Comparison of ENCODE assay signal across 8 mouse cellular contexts in the genomic region with DNA sequence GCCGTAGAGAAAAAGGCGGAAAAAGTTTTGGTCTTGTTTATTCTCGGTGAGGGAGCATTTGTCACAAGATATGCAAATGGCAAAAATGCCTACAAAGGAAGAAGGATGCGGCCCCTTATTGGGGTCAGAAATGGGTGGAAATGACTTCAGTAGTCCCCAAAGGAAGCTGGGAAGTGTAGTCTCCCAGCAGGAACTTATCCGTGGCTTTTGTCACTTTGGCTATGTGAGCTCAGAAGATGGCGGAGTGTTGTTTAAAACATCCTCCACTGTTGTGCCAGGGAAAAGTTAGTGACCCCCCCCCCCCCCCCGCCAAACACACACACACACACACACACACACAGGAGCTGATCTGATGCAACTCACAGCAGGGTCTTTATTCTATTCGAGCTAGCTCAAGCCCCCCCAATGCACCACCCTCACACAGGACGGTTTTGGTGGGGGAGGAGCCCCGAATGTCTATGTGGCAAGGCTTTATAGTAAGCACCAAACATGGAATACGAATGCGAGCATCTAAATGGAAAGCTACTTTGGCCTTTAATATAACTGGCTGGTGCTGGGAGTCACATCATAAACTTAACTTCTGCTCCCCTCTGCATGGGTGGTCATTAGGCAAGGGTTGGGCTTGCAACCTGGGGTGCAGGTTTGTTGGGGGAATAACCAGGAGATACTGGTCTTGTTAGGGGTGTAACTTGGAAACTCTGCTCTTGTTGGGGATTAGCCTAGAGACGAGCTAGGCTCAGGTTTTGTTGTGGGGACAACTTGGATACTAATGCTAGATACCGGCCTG. TPM values are rescaled to one million over a fixed set of nuclear protein-coding genes. Genes with fewer than 3 reads are reported as not detected.
DNase-seq lines count a peak whose midpoint lies in the region; ATAC-seq and TF ChIP-seq lines count a peak whose summit lies in the region.

No protein-coding gene starts in this region.

- H3K36me3 ChIP-seq in C2C12 (ENCODE audit: control insufficient read depth, insufficient read depth), result no peaks in the 10 kb centered on the region
- 0 out of 2 replicates have a peak, but pooled peaks cover 5% of the 10 kb centered on the region for H3K36me3 ChIP-seq in embryonic facial prominence, embryonic 14.5 days (ENCODE audit: control insufficient read depth, insufficient read depth, low read length)
- no peaks in the 10 kb centered on the region for H3K36me3 ChIP-seq in lung, embryonic 14.5 days (ENCODE audit: insufficient read depth)
- no peaks in the 10 kb centered on the region for H3K36me3 ChIP-seq in neural tube, embryonic 14.5 days (ENCODE audit: control insufficient read depth, insufficient read depth, low read length)

- peak; percentile 69 for DNase-seq in R1 (ENCODE audit: low read depth, low spot score)
- peak; percentile 95 for DNase-seq in embryonic facial prominence, embryonic 14.5 days (ENCODE audit: low spot score)
- peak; percentile 65 to 78 for DNase-seq in layer of hippocampus, adult 8-10 months (ENCODE audit: low spot score in 2 of 2)
- DNase-seq in lung, embryonic 14.5 days, result peak; percentile 89
- DNase-seq in spleen, postnatal 10 days (ENCODE audit: low spot score in 2 of 2), result no peak

- H3K4me3 ChIP-seq in C2C12 (ENCODE audit: insufficient read depth, poor library complexity, severe bottlenecking), result peak overlapping the region; percentile 22
- peak overlapping the region; percentile 49 for H3K4me3 ChIP-seq in embryonic facial prominence, embryonic 14.5 days (ENCODE audit: low read depth, low read length)
- H3K4me3 ChIP-seq in lung, embryonic 14.5 days (ENCODE audit: low read depth, low read length), result peak overlapping the region; percentile 49
- peak overlapping the region; percentile 44 for H3K4me3 ChIP-seq in neural tube, embryonic 14.5 days (ENCODE audit: low read depth, low read length)

- H3K79me3 ChIP-seq in C2C12 (ENCODE audit: low read depth), result no peaks in the 10 kb centered on the region

- H3K4me2 ChIP-seq in embryonic facial prominence, embryonic 14.5 days (ENCODE audit: low read depth, low read length), result peak overlapping the region; percentile 79
- H3K4me2 ChIP-seq in lung, embryonic 14.5 days, result peak overlapping the region; percentile 79
- peak overlapping the region; percentile 69 for H3K4me2 ChIP-seq in neural tube, embryonic 14.5 days (ENCODE audit: low read depth, low read length)

- peak; percentile 82 for ATAC-seq in embryonic facial prominence, embryonic 14.5 days (ENCODE audit: low read depth)
- ATAC-seq in hematopoietic stem cell, adult 5-6 weeks (replicated peaks in 1 of 2; ENCODE audit: insufficient read depth in 1 of 2, low FRiP score in 2 of 2, low TSS enrichment in 1 of 2, low read depth in 1 of 2, poor library complexity in 2 of 2, severe bottlenecking in 2 of 2), result peak; percentile 29 to 33; a peak in 2 of 4 replicates
- ATAC-seq in lung, embryonic 14.5 days (ENCODE audit: insufficient read depth), result peak; percentile 89
- peak; percentile 88 for ATAC-seq in neural tube, embryonic 14.5 days (ENCODE audit: low read depth)

- peak overlapping the region; percentile 72 for H3K9ac ChIP-seq in embryonic facial prominence, embryonic 14.5 days (ENCODE audit: low read depth, low read length)
- H3K9ac ChIP-seq in lung, embryonic 14.5 days, result peak overlapping the region; percentile 71
- peak overlapping the region; percentile 65 for H3K9ac ChIP-seq in neural tube, embryonic 14.5 days (replicated peaks; ENCODE audit: low read depth, low read length)

- no peak overlapping the region for H3ac ChIP-seq in C2C12 (ENCODE audit: control insufficient read depth, insufficient read length, low read depth)

- H3K27me3 ChIP-seq in C2C12 (ENCODE audit: control insufficient read depth, insufficient read depth, insufficient read length), result no peaks in the 10 kb centered on the region
- no peaks in the 10 kb centered on the region for H3K27me3 ChIP-seq in embryonic facial prominence, embryonic 14.5 days (replicated peaks; ENCODE audit: control insufficient read depth, insufficient read depth, low read length)
- no peaks in the 10 kb centered on the region for H3K27me3 ChIP-seq in lung, embryonic 14.5 days (ENCODE audit: insufficient read depth, low read length)
- no peaks in the 10 kb centered on the region for H3K27me3 ChIP-seq in neural tube, embryonic 14.5 days (ENCODE audit: control insufficient read depth, insufficient read depth, low read length)

- no peaks in the 10 kb centered on the region for H3K79me2 ChIP-seq in C2C12 (ENCODE audit: control insufficient read depth, insufficient read depth)

- peaks cover 13% of the 10 kb centered on the region; the same call in 1 of the 2 replicates for H3K4me1 ChIP-seq in embryonic facial prominence, embryonic 14.5 days (ENCODE audit: control insufficient read depth, insufficient read depth, low read length)
- no peaks in the 10 kb centered on the region; the same call in 1 of the 2 replicates for H3K4me1 ChIP-seq in lung, embryonic 14.5 days (ENCODE audit: insufficient read depth)
- peaks cover 7% of the 10 kb centered on the region; the same call in 1 of the 2 replicates for H3K4me1 ChIP-seq in neural tube, embryonic 14.5 days (ENCODE audit: control insufficient read depth, insufficient read depth, low read length)

- H3K27ac ChIP-seq in embryonic facial prominence, embryonic 14.5 days (replicated peaks; ENCODE audit: low read depth, low read length), result peak overlapping the region; percentile 96
- peak overlapping the region; percentile 98 for H3K27ac ChIP-seq in lung, embryonic 14.5 days (ENCODE audit: low read depth)
- peak overlapping the region; percentile 97 for H3K27ac ChIP-seq in neural tube, embryonic 14.5 days (ENCODE audit: low read depth, low read length)

- no peaks in the 10 kb centered on the region for H3K9me3 ChIP-seq in embryonic facial prominence, embryonic 14.5 days (ENCODE audit: control insufficient read depth, low read length)
- no peaks in the 10 kb centered on the region for H3K9me3 ChIP-seq in lung, embryonic 14.5 days (ENCODE audit: low read depth, low read length)
- no peaks in the 10 kb centered on the region for H3K9me3 ChIP-seq in neural tube, embryonic 14.5 days (ENCODE audit: control insufficient read depth, low read length)

- TF ChIP-seq CTCF in C2C12 (IDR thresholded peaks at IDR 0.05; ENCODE audit: control insufficient read depth, insufficient read depth, insufficient read length), result no peak
- no peak for TF ChIP-seq CTCF in lung, embryonic 14.5 days (IDR thresholded peaks at IDR 0.05; ENCODE audit: low read depth)

- 23% methylated on average over 13 of the region's 14 CpGs for WGBS in embryonic facial prominence, embryonic 14.5 days
- 23% methylated on average over 14 of the region's 14 CpGs for WGBS in lung, embryonic 14.5 days
- WGBS in neural tube, embryonic 14.5 days, result 29% methylated on average over 14 of the region's 14 CpGs

TF ChIP-seq in C2C12, 6 proteins besides CTCF, POLR2A, EP300 and RAD21:
- TF ChIP-seq USF1 (IDR thresholded peaks at IDR 0.05; ENCODE audit: low read depth) (no peak), FOSL1 (IDR thresholded peaks at IDR 0.05; ENCODE audit: insufficient read depth, low read length, poor library complexity, severe bottlenecking) (no peak), MYOG (IDR thresholded peaks at IDR 0.05; ENCODE audit: control insufficient read depth, extremely low read depth, insufficient read length) (no peak), CEBPB (IDR thresholded peaks at IDR 0.05; ENCODE audit: low read depth) (no peak), MYOD1 (IDR thresholded peaks at IDR 0.05; ENCODE audit: control insufficient read depth, insufficient read length, low read depth) (no peak), MAX (IDR thresholded peaks at IDR 0.05) (no peak)

RNA-seq across cellular contexts. Expression of gene Lrrc61, which starts 0.7 kb away (rescaled TPM):
- 6.2 TPM for polyA plus RNA-seq in C2C12 (2012; fragmentation: generic; extraction: Trizol)
- 6.7 and 6.8 TPM in 2 replicates for polyA plus RNA-seq in embryonic facial prominence, embryonic 14.5 days (2014; fragmentation: Nextera tagmentation; extraction: Ambion mirVana)
- total RNA-seq in hematopoietic stem cell, adult 5-6 weeks (2017), result 4.7 and 5.1 TPM in 2 replicates
- total RNA-seq in layer of hippocampus, adult 8-10 months (2022), result 10 to 100 TPM; 33.0 to 38.0 (median 35.2) TPM
- 5.4 and 7.8 TPM in 2 replicates for polyA plus RNA-seq in lung, embryonic 14.5 days (2014; fragmentation: Nextera tagmentation; extraction: Ambion mirVana)
- 15.1 and 22.8 TPM in 2 replicates for polyA plus RNA-seq in neural tube, embryonic 14.5 days (2014; fragmentation: Nextera tagmentation; extraction: Ambion mirVana)

RNA-seq across cellular contexts. Expression of gene Rarres2, which starts 17.3 kb away (rescaled TPM):
- 0.08 TPM for polyA plus RNA-seq in C2C12 (2012; fragmentation: generic; extraction: Trizol)
- polyA plus RNA-seq in embryonic facial prominence, embryonic 14.5 days (2014; fragmentation: Nextera tagmentation; extraction: Ambion mirVana), result 21.9 and 29.1 TPM in 2 replicates
- not detected in 2 replicates for total RNA-seq in hematopoietic stem cell, adult 5-6 weeks (2017)
- 10 to 100 TPM; 16.6 to 32.1 (median 21.9) TPM for total RNA-seq in layer of hippocampus, adult 8-10 months (2022)
- polyA plus RNA-seq in lung, embryonic 14.5 days (2014; fragmentation: Nextera tagmentation; extraction: Ambion mirVana), result 43.1 and 47.0 TPM in 2 replicates
- 0.68 and 11.8 TPM in 2 replicates for polyA plus RNA-seq in neural tube, embryonic 14.5 days (2014; fragmentation: Nextera tagmentation; extraction: Ambion mirVana)

RNA-seq across cellular contexts. Expression of gene Atp6v0e2, which starts 17.9 kb away (rescaled TPM):
- 3.3 TPM for polyA plus RNA-seq in C2C12 (2012; fragmentation: generic; extraction: Trizol)
- polyA plus RNA-seq in embryonic facial prominence, embryonic 14.5 days (2014; fragmentation: Nextera tagmentation; extraction: Ambion mirVana), result 22.8 TPM in 2 replicates
- total RNA-seq in hematopoietic stem cell, adult 5-6 weeks (2017), result 0.44 TPM in 1 of 2 replicates, not detected in the other
- 100 to 1,000 TPM; 402 to 444 (median 420) TPM for total RNA-seq in layer of hippocampus, adult 8-10 months (2022)
- 7.4 and 7.9 TPM in 2 replicates for polyA plus RNA-seq in lung, embryonic 14.5 days (2014; fragmentation: Nextera tagmentation; extraction: Ambion mirVana)
- polyA plus RNA-seq in neural tube, embryonic 14.5 days (2014; fragmentation: Nextera tagmentation; extraction: Ambion mirVana), result 248 and 275 TPM in 2 replicates

RNA-seq across cellular contexts. Expression of gene Gm45021, which starts 34.1 kb away (rescaled TPM):
- polyA plus RNA-seq in C2C12 (2012; fragmentation: generic; extraction: Trizol), result not detected
- not detected in 2 replicates for polyA plus RNA-seq in embryonic facial prominence, embryonic 14.5 days (2014; fragmentation: Nextera tagmentation; extraction: Ambion mirVana)
- total RNA-seq in hematopoietic stem cell, adult 5-6 weeks (2017), result not detected in 2 replicates
- total RNA-seq in layer of hippocampus, adult 8-10 months (2022), result not detected
- not detected in 2 replicates for polyA plus RNA-seq in lung, embryonic 14.5 days (2014; fragmentation: Nextera tagmentation; extraction: Ambion mirVana)
- polyA plus RNA-seq in neural tube, embryonic 14.5 days (2014; fragmentation: Nextera tagmentation; extraction: Ambion mirVana), result 0.90 TPM in 1 of 2 replicates, not detected in the other

RNA-seq across cellular contexts. Expression of gene Repin1, which starts 38.4 kb away (rescaled TPM):
- 9.1 TPM for polyA plus RNA-seq in C2C12 (2012; fragmentation: generic; extraction: Trizol)
- polyA plus RNA-seq in embryonic facial prominence, embryonic 14.5 days (2014; fragmentation: Nextera tagmentation; extraction: Ambion mirVana), result 23.1 and 23.4 TPM in 2 replicates
- 30.1 and 32.0 TPM in 2 replicates for total RNA-seq in hematopoietic stem cell, adult 5-6 weeks (2017)
- total RNA-seq in layer of hippocampus, adult 8-10 months (2022), result 10 to 100 TPM; 46.3 to 57.9 (median 53.6) TPM
- 30.3 and 31.5 TPM in 2 replicates for polyA plus RNA-seq in lung, embryonic 14.5 days (2014; fragmentation: Nextera tagmentation; extraction: Ambion mirVana)
- polyA plus RNA-seq in neural tube, embryonic 14.5 days (2014; fragmentation: Nextera tagmentation; extraction: Ambion mirVana), result 38.9 and 40.8 TPM in 2 replicates

Comparison
In these comparisons a context has a peak if more than half of its experiments do, and no peak if none do; other contexts are left out.
1. DNase-seq: peak in R1 (single experiment), embryonic facial prominence, embryonic 14.5 days (single experiment), layer of hippocampus, adult 8-10 months (2 of 2) and lung, embryonic 14.5 days (single experiment); none in spleen, postnatal 10 days (0 of 2).
2. ATAC-seq: peak in every context shown above with its lines; median percentile 89 in lung, embryonic 14.5 days; 88 in neural tube, embryonic 14.5 days; 82 in embryonic facial prominence, embryonic 14.5 days; 31 in hematopoietic stem cell, adult 5-6 weeks.
3. RNA of gene Atp6v0e2, which starts 17.9 kb away (polyA plus RNA-seq): 248 to 275 TPM in neural tube, embryonic 14.5 days; 22.8 TPM in embryonic facial prominence, embryonic 14.5 days, 7.4 to 7.9 TPM in lung, embryonic 14.5 days and 3.3 TPM in C2C12 (single experiment); every median in the first group is over 10 times any median in the second.
4. Peak in every context shown above with its lines, with median percentiles within 50 percentile points of each other: H3K4me3 ChIP-seq, H3K27ac ChIP-seq, H3K4me2 ChIP-seq and H3K9ac ChIP-seq.